Mouse (Mus musculus): ENCODE data around the gene Ror1. TPM values are rescaled to one million over a fixed set of nuclear protein-coding genes. Genes with fewer than 3 reads are reported as not detected.

Ror1 gene
- polyA plus RNA-seq, 1 experiment from 2014 or later = 4.0 TPM

GRCm38 (mm10) chr4:100247826-100248225 is 152.2 kb downstream of the Ror1 start:
- Histone ChIP-seq H3K36me3 (ENCODE audit: control insufficient read depth, insufficient read depth, low read length) (no peaks in the 10 kb centered on the region), H3K27ac (ENCODE audit: low read length) (no peak overlapping the region), H3K9me3 (ENCODE audit: control insufficient read depth, low read length) (no peaks in the 10 kb centered on the region), H3K27me3 (replicated peaks; ENCODE audit: control insufficient read depth, insufficient read depth, low read length) (no peaks in the 10 kb centered on the region), H3K4me3 (ENCODE audit: low read length) (no peak overlapping the region), H3K9ac (ENCODE audit: low read depth, low read length) (no peak overlapping the region), H3K4me2 (ENCODE audit: low read depth, low read length) (no peak overlapping the region), H3K4me1 (ENCODE audit: control insufficient read depth, insufficient read depth, low read length) (peaks cover 18% of the 10 kb centered on the region; the same call in 1 of the 2 replicates)
- ATAC-seq = no peak
- WGBS = 62% methylated on average over 7 of the region's 7 CpGs

- peaks cover 18% of the 10 kb centered on the region; the same call in 1 of the 2 replicates for H3K4me1 ChIP-seq (ENCODE audit: control insufficient read depth, insufficient read depth, low read length)
- H3K9me3 ChIP-seq (ENCODE audit: control insufficient read depth, low read length) = no peaks in the 10 kb centered on the region
- no peak overlapping the region for H3K27ac ChIP-seq (ENCODE audit: low read length)
- ATAC-seq = no peak
- H3K9ac ChIP-seq (ENCODE audit: low read depth, low read length) = no peak overlapping the region
- no peak overlapping the region for H3K4me3 ChIP-seq (ENCODE audit: low read length)
- H3K4me2 ChIP-seq (ENCODE audit: low read depth, low read length) = no peak overlapping the region
- no peaks in the 10 kb centered on the region for H3K36me3 ChIP-seq (ENCODE audit: control insufficient read depth, insufficient read depth, low read length)
- no peaks in the 10 kb centered on the region for H3K27me3 ChIP-seq (replicated peaks; ENCODE audit: control insufficient read depth, insufficient read depth, low read length)
- WGBS = 67% methylated on average over 2 of the region's 2 CpGs
Measured at GRCm38 (mm10) chr4:100248273-100248672, 152.7 kb downstream of the Ror1 start.

DNA sequence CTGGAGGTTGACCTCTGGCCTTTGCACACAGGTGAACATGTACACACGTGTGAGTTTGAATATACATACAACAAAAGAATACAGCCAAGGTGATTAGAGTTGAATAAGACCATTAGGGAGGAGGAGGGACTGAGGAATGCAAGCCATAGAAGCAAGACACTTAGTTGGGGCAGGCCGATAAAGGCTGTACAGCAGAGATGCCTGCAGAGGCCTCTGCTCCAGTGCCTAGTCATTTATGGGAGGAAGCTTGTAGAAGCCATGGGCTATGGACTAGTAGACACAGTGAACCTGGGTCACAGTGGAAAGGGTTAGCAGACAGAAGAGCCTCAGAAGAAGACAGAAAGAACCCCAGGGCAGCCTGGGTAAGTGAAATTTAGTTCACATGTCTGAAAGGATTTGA is 155.7 kb downstream of the Ror1 start:
- H3K9me3 ChIP-seq (ENCODE audit: control insufficient read depth, low read length) = no peaks in the 10 kb centered on the region
- peaks cover 22% of the 10 kb centered on the region; the same call in 1 of the 2 replicates for H3K4me1 ChIP-seq (ENCODE audit: control insufficient read depth, insufficient read depth, low read length)
- no peak overlapping the region for H3K4me2 ChIP-seq (ENCODE audit: low read depth, low read length)
- no peak overlapping the region for H3K27ac ChIP-seq (ENCODE audit: low read length)
- 61% methylated on average over 2 of the region's 2 CpGs for WGBS
- H3K9ac ChIP-seq (ENCODE audit: low read depth, low read length) = no peak overlapping the region
- H3K36me3 ChIP-seq (ENCODE audit: control insufficient read depth, insufficient read depth, low read length) = no peaks in the 10 kb centered on the region
- no peak for ATAC-seq
- no peaks in the 10 kb centered on the region for H3K27me3 ChIP-seq (replicated peaks; ENCODE audit: control insufficient read depth, insufficient read depth, low read length)
- no peak overlapping the region for H3K4me3 ChIP-seq (ENCODE audit: low read length)

GRCm38 (mm10) chr4:100252050-100252449 is 156.5 kb downstream of the Ror1 start:
- H3K27ac ChIP-seq (ENCODE audit: low read length) = no peak overlapping the region
- WGBS = 27% methylated on average over 1 of the region's 1 CpGs
- ATAC-seq = no peak
- H3K4me2 ChIP-seq (ENCODE audit: low read depth, low read length) = no peak overlapping the region
- no peak overlapping the region for H3K4me3 ChIP-seq (ENCODE audit: low read length)
- no peaks in the 10 kb centered on the region for H3K27me3 ChIP-seq (replicated peaks; ENCODE audit: control insufficient read depth, insufficient read depth, low read length)
- no peaks in the 10 kb centered on the region for H3K36me3 ChIP-seq (ENCODE audit: control insufficient read depth, insufficient read depth, low read length)
- H3K4me1 ChIP-seq (ENCODE audit: control insufficient read depth, insufficient read depth, low read length) = peaks cover 22% of the 10 kb centered on the region; the same call in 1 of the 2 replicates
- no peak overlapping the region for H3K9ac ChIP-seq (ENCODE audit: low read depth, low read length)
- no peaks in the 10 kb centered on the region for H3K9me3 ChIP-seq (ENCODE audit: control insufficient read depth, low read length)

DNA sequence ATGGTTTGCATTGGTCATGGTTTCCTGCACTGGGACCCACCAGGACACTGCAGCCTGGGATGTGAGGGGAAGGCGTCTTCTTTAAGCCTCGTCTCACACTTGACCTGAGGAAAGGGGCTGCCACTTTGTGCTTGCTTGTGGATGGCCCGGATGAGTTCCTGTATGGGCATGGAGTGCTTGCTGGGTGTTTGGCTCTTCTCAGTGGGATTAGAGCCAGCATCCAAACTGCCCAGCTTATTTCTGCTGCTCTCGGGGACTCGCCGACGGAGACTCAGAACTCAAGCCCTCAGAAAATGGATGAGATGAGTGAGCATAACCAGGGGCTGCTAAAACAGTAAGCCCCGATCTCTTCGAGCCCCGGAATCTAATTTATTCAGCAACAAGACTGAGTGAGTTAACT is 157.1 kb downstream of the Ror1 start:
- Histone ChIP-seq H3K9me3 (ENCODE audit: control insufficient read depth, low read length) (no peaks in the 10 kb centered on the region), H3K27ac (ENCODE audit: low read length) (no peak overlapping the region), H3K4me3 (ENCODE audit: low read length) (no peak overlapping the region), H3K4me2 (ENCODE audit: low read depth, low read length) (no peak overlapping the region), H3K27me3 (replicated peaks; ENCODE audit: control insufficient read depth, insufficient read depth, low read length) (no peaks in the 10 kb centered on the region), H3K9ac (ENCODE audit: low read depth, low read length) (no peak overlapping the region), H3K36me3 (ENCODE audit: control insufficient read depth, insufficient read depth, low read length) (no peaks in the 10 kb centered on the region), H3K4me1 (ENCODE audit: control insufficient read depth, insufficient read depth, low read length) (peaks cover 22% of the 10 kb centered on the region; the same call in 1 of the 2 replicates)
- WGBS = 71% methylated on average over 10 of the region's 10 CpGs
- no peak for ATAC-seq

DNA sequence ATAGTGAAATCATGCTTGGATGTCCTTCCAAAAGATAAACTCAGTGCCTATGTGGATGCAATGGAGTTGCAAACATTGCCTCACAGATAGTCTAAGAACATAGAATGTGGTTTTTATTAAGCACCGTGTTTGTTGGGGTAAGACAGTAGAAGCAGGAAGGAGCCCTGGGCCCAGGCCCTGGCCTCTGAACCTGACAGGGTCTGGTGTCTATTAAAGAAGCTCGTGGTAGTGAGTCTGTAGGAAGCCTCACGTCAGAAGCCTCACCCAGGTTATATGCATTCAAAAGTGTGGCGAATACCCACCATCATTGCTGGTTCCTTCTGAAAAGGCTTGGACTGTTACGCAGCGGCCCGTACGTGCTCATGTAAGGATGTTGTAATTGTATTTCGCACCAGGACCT is 157.8 kb downstream of the Ror1 start:
- WGBS = 81% methylated on average over 9 of the region's 9 CpGs
- no peak overlapping the region for H3K4me2 ChIP-seq (ENCODE audit: low read depth, low read length)

DNA sequence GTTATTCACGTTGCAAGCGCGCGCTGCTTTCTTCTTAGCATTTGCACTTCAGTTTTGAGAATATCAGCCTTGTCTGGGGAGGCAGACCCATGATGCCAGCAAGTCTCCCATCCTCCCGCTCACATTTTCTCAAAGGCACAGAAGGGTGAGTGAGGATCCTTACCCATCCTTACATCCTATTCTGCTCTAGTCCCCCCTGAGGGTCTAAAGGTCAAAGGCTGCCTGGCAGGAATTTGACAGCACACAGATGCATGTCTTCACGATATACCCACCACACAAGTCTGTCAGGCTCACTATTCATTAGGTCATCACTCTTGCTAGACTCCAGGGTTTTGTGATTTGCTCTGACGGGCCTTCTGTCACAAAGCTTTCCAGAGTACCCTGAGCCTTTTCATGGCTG is 158.2 kb downstream of the Ror1 start:
- H3K4me1 ChIP-seq (ENCODE audit: control insufficient read depth, insufficient read depth, low read length) = peaks cover 17% of the 10 kb centered on the region; the same call in 1 of the 2 replicates
- H3K27me3 ChIP-seq (replicated peaks; ENCODE audit: control insufficient read depth, insufficient read depth, low read length) = no peaks in the 10 kb centered on the region
- H3K9ac ChIP-seq (ENCODE audit: low read depth, low read length) = no peak overlapping the region
- no peaks in the 10 kb centered on the region for H3K9me3 ChIP-seq (ENCODE audit: control insufficient read depth, low read length)
- 78% methylated on average over 7 of the region's 7 CpGs for WGBS
- no peak overlapping the region for H3K4me2 ChIP-seq (ENCODE audit: low read depth, low read length)
- H3K36me3 ChIP-seq (ENCODE audit: control insufficient read depth, insufficient read depth, low read length) = no peaks in the 10 kb centered on the region
- ATAC-seq = no peak
- no peak overlapping the region for H3K27ac ChIP-seq (ENCODE audit: low read length)
- no peak overlapping the region for H3K4me3 ChIP-seq (ENCODE audit: low read length)

More for the DNA sequence above, 157.8 kb downstream of the Ror1 start:
- H3K4me3 ChIP-seq (ENCODE audit: low read length) = no peak overlapping the region
- peaks cover 21% of the 10 kb centered on the region; the same call in 1 of the 2 replicates for H3K4me1 ChIP-seq (ENCODE audit: control insufficient read depth, insufficient read depth, low read length)
- no peak overlapping the region for H3K27ac ChIP-seq (ENCODE audit: low read length)
- no peak for ATAC-seq
- H3K36me3 ChIP-seq (ENCODE audit: control insufficient read depth, insufficient read depth, low read length) = no peaks in the 10 kb centered on the region
- no peak overlapping the region for H3K9ac ChIP-seq (ENCODE audit: low read depth, low read length)
- no peaks in the 10 kb centered on the region for H3K27me3 ChIP-seq (replicated peaks; ENCODE audit: control insufficient read depth, insufficient read depth, low read length)
- H3K9me3 ChIP-seq (ENCODE audit: control insufficient read depth, low read length) = no peaks in the 10 kb centered on the region

DNA sequence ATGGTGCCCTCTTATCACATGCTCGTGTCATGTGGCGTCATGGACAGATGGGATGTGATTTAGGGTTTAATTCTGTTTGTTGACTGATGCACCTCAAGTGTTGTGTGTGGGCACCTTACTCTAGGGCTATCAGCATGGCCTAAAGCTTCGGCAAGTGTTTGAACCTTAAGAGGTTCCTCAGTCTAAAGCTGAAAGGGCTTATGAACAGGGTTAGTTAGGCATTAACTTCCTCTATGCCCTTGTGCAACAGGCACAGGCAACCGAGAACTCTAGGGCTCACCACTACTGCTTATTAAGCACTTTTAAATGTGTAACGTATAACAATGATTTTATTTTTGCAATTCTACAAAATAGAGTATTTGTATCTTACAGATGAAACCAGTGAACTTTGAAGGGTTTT is 162.9 kb downstream of the Ror1 start:
- H3K27ac ChIP-seq (ENCODE audit: low read length) = no peak overlapping the region
- no peaks in the 10 kb centered on the region for H3K36me3 ChIP-seq (ENCODE audit: control insufficient read depth, insufficient read depth, low read length)
- H3K9me3 ChIP-seq (ENCODE audit: control insufficient read depth, low read length) = no peaks in the 10 kb centered on the region
- H3K4me1 ChIP-seq (ENCODE audit: control insufficient read depth, insufficient read depth, low read length) = 0 out of 2 replicates have a peak, but pooled peaks cover 4% of the 10 kb centered on the region
- no peak overlapping the region for H3K4me2 ChIP-seq (ENCODE audit: low read depth, low read length)
- peak; percentile 62; the same call in 1 of the 2 replicates for ATAC-seq
- H3K9ac ChIP-seq (ENCODE audit: low read depth, low read length) = no peak overlapping the region
- no peak overlapping the region for H3K4me3 ChIP-seq (ENCODE audit: low read length)
- no peaks in the 10 kb centered on the region for H3K27me3 ChIP-seq (replicated peaks; ENCODE audit: control insufficient read depth, insufficient read depth, low read length)
- 70% methylated on average over 5 of the region's 5 CpGs for WGBS

DNA sequence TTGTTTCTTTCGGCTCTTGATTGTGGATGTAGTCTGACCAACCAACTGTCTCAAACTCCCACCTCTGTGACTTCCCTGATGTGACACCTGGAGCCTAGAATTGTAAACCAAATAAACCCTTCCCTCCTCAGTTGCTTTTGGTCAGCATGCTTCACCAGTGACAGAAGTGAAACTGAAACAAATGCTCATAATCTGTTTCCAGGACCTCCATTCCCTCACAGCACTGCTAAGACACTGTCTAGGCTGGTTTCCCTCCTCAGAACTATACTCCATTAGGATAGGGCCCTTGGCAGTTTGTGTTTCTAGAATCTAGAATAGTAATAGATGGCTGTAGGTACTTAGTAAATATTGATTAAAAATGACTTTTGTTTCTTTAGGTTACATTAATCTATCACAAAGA is 168.3 kb downstream of the Ror1 start:
- WGBS = 96% methylated on average over 1 of the region's 1 CpGs
- Histone ChIP-seq H3K27ac (ENCODE audit: low read length) (no peak overlapping the region), H3K36me3 (ENCODE audit: control insufficient read depth, insufficient read depth, low read length) (no peaks in the 10 kb centered on the region), H3K9me3 (ENCODE audit: control insufficient read depth, low read length) (no peaks in the 10 kb centered on the region), H3K4me2 (ENCODE audit: low read depth, low read length) (no peak overlapping the region), H3K4me1 (ENCODE audit: control insufficient read depth, insufficient read depth, low read length) (no peaks in the 10 kb centered on the region), H3K27me3 (replicated peaks; ENCODE audit: control insufficient read depth, insufficient read depth, low read length) (no peaks in the 10 kb centered on the region), H3K9ac (ENCODE audit: low read depth, low read length) (no peak overlapping the region), H3K4me3 (ENCODE audit: low read length) (no peak overlapping the region)
- no peak for ATAC-seq

GRCm38 (mm10) chr4:100271059-100271735 is 175.6 kb downstream of the Ror1 start:
- no peaks in the 10 kb centered on the region for H3K9me3 ChIP-seq (ENCODE audit: control insufficient read depth, low read length)
- no peak overlapping the region for H3K4me2 ChIP-seq (ENCODE audit: low read depth, low read length)
- H3K9ac ChIP-seq (ENCODE audit: low read depth, low read length) = no peak overlapping the region
- H3K27ac ChIP-seq (ENCODE audit: low read length) = no peak overlapping the region
- peaks cover 4% of the 10 kb centered on the region for H3K4me1 ChIP-seq (ENCODE audit: control insufficient read depth, insufficient read depth, low read length)
- no peaks in the 10 kb centered on the region for H3K36me3 ChIP-seq (ENCODE audit: control insufficient read depth, insufficient read depth, low read length)
- no peaks in the 10 kb centered on the region for H3K27me3 ChIP-seq (replicated peaks; ENCODE audit: control insufficient read depth, insufficient read depth, low read length)
- no peak for ATAC-seq
- H3K4me3 ChIP-seq (ENCODE audit: low read length) = no peak overlapping the region
- 59% methylated on average over 10 of the region's 10 CpGs for WGBS

All from intestine, embryonic 16.5 days (tissue).